Mouse (Mus musculus) embryonic facial prominence, embryonic 14.5 days (tissue): ENCODE results near the gene Ephb3. TPM values are rescaled to one million over a fixed set of nuclear protein-coding genes. Genes with fewer than 3 reads are reported as not detected.
A peak's percentile ranks its signal among the peaks of the same experiment; 100 is the strongest.

ENCODE experiments used
- ATAC-seq: fragments of 200-750 bp; cut with Nextera tagmentation; 2 replicates; pipeline ENCODE4 v1.8.0; 2017; ENCODE audit warnings: low read depth, moderate number of reproducible peaks, moderate TSS enrichment
- DNase-seq: peaks from one replicate; pipeline ENCODE4 v3.0.0-alpha.2; 2015; ENCODE audit warnings: low spot score
- H3K27ac ChIP-seq: fragments of 300-500 bp; sonication (generic); replicated peaks from 2 replicates; pipeline ENCODE4 v1.5.1; 2014; ENCODE audit warnings: low read depth, mild to moderate bottlenecking, low read length, moderate library complexity
- H3K27me3 ChIP-seq: fragments of 300-500 bp; sonication (generic); replicated peaks from 2 replicates; pipeline ENCODE4 v1.6.1; 2014; ENCODE audit warnings: low read length; ENCODE audit not compliant: control insufficient read depth, insufficient read depth
- H3K36me3 ChIP-seq: fragments of 300-500 bp; sonication (generic); 2 replicates; pipeline ENCODE4 v1.6.1; 2014; ENCODE audit warnings: low read length, mixed read lengths; ENCODE audit not compliant: control insufficient read depth, insufficient read depth
- H3K4me1 ChIP-seq: fragments of 300-500 bp; sonication (generic); 2 replicates; pipeline ENCODE4 v1.6.1; 2014; ENCODE audit warnings: antibody characterized with exemption, low read length; ENCODE audit not compliant: control insufficient read depth, insufficient read depth
- H3K4me2 ChIP-seq: fragments of 300-500 bp; sonication (generic); 2 replicates; pipeline ENCODE4 v1.6.1; 2014; ENCODE audit warnings: low read depth, mild to moderate bottlenecking, low read length, moderate library complexity, mixed read lengths
- H3K4me3 ChIP-seq: fragments of 300-500 bp; sonication (generic); 2 replicates; pipeline ENCODE4 v1.5.1; 2014; ENCODE audit warnings: low read depth, mild to moderate bottlenecking, low read length
- H3K9ac ChIP-seq: fragments of 300-500 bp; sonication (generic); 2 replicates; pipeline ENCODE4 v1.6.1; 2014; ENCODE audit warnings: low read depth, mild to moderate bottlenecking, low read length, moderate library complexity, mixed read lengths
- H3K9me3 ChIP-seq: fragments of 300-500 bp; sonication (generic); 2 replicates; pipeline ENCODE4 v1.6.1; 2016; ENCODE audit warnings: low read length; ENCODE audit not compliant: control insufficient read depth
- WGBS: fragments of 180-500 bp; shearing (Covaris S2); extraction: QIAGEN DNeasy Blood & Tissue Kit; methylation state at CpG from one replicate; pipeline ENCODE4 v1.1.7; 2014; 5-methylcytosine and 5-hydroxymethylcytosine counted together
- microRNA-seq: library from miRNA; unstranded; fragments of <30 nt; microRNA quantifications from one replicate; pipeline ENCODE4, GENCODE M21; 2016; ENCODE audit warnings: borderline number of aligned reads
- polyA plus RNA-seq: library from polyadenylated mRNA; unstranded; fragments of >200 nt; fragmentation: Nextera tagmentation; extraction: Ambion mirVana; gene quantifications from 2 replicates; pipeline ENCODE4 v1.2.1, GENCODE M21; 2014

Ephb3 gene
- polyA plus RNA-seq, 1 experiment from 2014 or later, result 28.4 TPM

DNA sequence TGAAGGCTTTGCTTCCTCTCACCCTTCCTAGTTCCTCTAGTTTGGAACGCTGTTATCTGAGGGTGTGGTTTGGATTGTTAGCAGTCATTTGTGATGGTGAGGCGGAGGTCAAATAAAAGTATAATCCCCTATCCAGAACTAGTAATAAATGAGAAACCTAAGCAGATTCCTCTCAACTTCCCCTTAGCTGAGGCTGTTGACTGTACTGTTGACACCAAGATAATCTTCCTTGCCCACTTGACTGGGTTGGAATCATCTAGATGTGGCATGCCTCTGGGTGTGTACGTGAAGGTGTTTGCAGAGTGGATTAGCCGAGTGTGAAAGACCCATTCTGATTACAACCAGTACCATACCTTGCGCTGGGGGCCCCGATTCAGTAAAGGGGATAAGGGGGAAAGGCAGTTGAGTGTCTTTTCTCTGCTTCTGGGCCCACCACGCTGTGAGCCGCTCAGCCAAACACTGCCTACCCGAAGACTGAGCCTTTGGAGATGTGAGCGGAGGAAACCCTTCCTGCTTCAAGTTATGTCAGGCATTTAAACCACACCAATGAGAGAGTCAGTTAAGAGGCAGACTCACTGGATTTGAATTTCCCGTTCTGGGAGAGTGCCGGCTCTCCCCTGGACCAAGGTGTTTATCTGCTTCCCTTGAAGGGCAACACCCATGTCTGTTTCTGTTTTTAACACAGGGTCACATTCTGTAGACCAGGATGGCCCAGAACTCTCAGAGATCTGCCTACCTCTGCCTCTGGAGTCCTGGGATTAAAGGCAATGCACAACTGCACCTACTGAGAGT is 52.2 kb downstream of the Ephb3 start:
- H3K9ac ChIP-seq, result no peak overlapping the region
- H3K9me3 ChIP-seq, result no peaks in the 10 kb centered on the region
- no peaks in the 10 kb centered on the region for H3K27me3 ChIP-seq
- DNase-seq (no peak), ATAC-seq (no peak)
- no peaks in the 10 kb centered on the region for H3K36me3 ChIP-seq
- H3K27ac ChIP-seq, result no peak overlapping the region
- WGBS, result 90% methylated on average over 12 of the region's 12 CpGs
- 0 out of 2 replicates have a peak, but pooled peaks cover 8% of the 10 kb centered on the region for H3K4me1 ChIP-seq
- no peak overlapping the region for H3K4me2 ChIP-seq
- H3K4me3 ChIP-seq, result no peak overlapping the region

DNA sequence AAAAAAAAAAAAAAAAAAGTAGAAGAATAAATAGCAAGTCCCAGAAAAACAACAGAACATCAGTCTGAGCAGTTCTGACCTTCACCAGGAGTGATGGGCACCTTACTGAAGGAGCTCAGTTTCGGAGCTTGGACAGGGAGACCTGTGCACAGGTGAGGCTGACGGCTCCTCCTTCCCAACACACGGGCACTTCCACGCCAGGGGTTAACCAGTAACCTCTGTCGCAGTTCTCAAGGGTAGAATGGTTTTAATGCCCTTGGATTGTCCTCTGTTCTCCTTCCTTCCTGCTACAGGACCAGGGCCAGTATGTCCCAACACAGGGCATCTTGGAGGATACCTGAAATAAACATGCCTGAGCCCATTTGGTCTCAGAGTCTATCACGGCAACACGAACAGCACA is 60.9 kb downstream of the Ephb3 start:
- Histone ChIP-seq H3K4me3 (no peak overlapping the region), H3K27me3 (no peaks in the 10 kb centered on the region), H3K9ac (no peak overlapping the region), H3K9me3 (no peaks in the 10 kb centered on the region), H3K36me3 (no peaks in the 10 kb centered on the region), H3K27ac (no peak overlapping the region), H3K4me2 (no peak overlapping the region), H3K4me1 (peaks cover 4% of the 10 kb centered on the region)
- DNase-seq, result no peak
- WGBS, result 96% methylated on average over 7 of the region's 7 CpGs
- ATAC-seq, result no peak

DNA sequence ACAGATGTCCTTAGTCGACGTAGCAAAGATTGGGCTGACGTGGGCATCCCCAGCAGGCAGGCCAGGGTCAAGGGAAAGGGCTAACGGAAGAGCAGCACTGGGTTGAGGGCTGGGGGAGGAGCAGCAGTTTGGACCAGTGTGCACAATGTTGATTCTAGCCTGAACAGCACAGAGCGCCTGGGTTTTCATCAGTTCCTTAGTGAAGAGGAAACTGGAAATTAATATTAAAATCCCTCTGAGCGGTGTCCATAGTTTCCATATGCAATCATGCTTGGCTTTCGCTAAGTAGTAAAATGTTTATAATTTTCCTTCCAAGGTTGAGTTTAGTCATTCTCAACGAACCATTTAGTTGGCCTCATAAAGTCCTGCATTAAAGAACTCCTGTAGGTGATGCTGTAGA is 65.2 kb downstream of the Ephb3 start:
- ATAC-seq, result no peak
- H3K27me3 ChIP-seq, result no peaks in the 10 kb centered on the region
- no peaks in the 10 kb centered on the region for H3K36me3 ChIP-seq
- H3K27ac ChIP-seq, result no peak overlapping the region
- no peak overlapping the region for H3K4me3 ChIP-seq
- peaks cover 38% of the 10 kb centered on the region for H3K4me1 ChIP-seq
- no peak overlapping the region for H3K4me2 ChIP-seq
- DNase-seq, result peak; percentile 52
- no peaks in the 10 kb centered on the region for H3K9me3 ChIP-seq
- 40% methylated on average over 8 of the region's 8 CpGs for WGBS
- H3K9ac ChIP-seq, result no peak overlapping the region

DNA sequence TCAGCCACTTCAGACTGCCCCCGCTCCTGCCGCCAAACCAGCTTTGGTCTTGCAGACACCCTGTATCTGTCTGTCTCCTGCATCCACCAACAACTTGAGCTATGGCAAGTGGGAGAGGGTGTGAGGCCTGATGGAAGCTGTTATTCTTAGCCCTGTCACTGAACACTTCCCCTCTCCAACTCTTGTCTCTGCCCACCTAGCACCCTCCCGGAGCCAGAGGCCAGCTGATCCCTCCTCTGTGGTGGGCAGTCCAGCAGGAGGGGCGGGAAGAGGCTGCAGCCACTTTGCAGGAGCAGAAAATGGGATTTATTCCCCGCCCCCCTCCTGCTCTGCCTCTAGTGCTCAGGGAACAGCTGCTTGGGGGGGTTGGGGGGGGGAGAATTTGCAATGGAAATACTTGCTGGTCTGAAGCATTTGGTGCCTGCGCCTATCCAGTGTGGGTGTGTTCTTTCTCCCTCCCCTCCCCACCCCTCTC is 67.3 kb downstream of the Ephb3 start:
- Histone ChIP-seq H3K36me3 (no peaks in the 10 kb centered on the region), H3K4me3 (no peak overlapping the region), H3K27ac (no peak overlapping the region), H3K9ac (no peak overlapping the region), H3K9me3 (peaks cover 8% of the 10 kb centered on the region; the same call in 1 of the 2 replicates), H3K4me2 (no peak overlapping the region), H3K27me3 (no peaks in the 10 kb centered on the region), H3K4me1 (peaks cover 42% of the 10 kb centered on the region)
- peak; percentile 68 for DNase-seq
- WGBS, result 43% methylated on average over 5 of the region's 6 CpGs
- ATAC-seq, result peak; percentile 64

DNA sequence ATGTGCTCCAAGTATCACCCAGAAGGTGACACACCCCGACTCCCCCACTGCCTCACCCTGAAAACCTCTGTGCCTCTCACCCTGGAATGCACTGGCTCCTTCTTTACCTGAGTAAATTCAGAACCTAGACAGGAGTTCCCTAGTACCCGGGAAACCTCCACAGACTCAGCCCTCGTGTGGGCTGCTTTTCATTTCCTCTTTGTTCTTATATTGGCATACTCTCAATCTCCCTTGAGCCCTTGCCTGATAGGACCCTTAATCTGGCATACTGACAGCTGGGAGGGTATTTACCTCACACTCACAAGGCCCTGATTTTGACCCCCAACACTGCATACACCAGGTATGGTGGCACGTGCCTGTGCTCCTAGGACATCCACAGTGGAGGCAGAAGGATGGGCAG is 68.2 kb downstream of the Ephb3 start:
- ATAC-seq (no peak), DNase-seq (no peak)
- Histone ChIP-seq H3K4me3 (no peak overlapping the region), H3K9ac (no peak overlapping the region), H3K9me3 (peaks cover 8% of the 10 kb centered on the region; the same call in 1 of the 2 replicates), H3K4me1 (peaks cover 42% of the 10 kb centered on the region), H3K27me3 (no peaks in the 10 kb centered on the region), H3K27ac (no peak overlapping the region), H3K36me3 (no peaks in the 10 kb centered on the region), H3K4me2 (no peak overlapping the region)
- 47% methylated on average over 4 of the region's 4 CpGs for WGBS

Small RNA genes within 50 kb of the gene (microRNA-seq; reads per million reads assigned to microRNA genes)
- gene Mir7680, result not detected

Other genes starting within 250 kb of the Ephb3 start
- 0.67 and 1.6 TPM in 2 replicates for gene Teddm3, start 50.8 kb upstream of the Ephb3 start, polyA plus RNA-seq
- gene Vps8, start 218.4 kb downstream of the Ephb3 start, polyA plus RNA-seq, result 17.0 and 18.0 TPM in 2 replicates